Mouse (Mus musculus): ENCODE data around the gene Nf1. TPM values are rescaled to one million over a fixed set of nuclear protein-coding genes. Genes with fewer than 3 reads are reported as not detected.
"Not testable (repeated sequence)": the region's sequence is repeated elsewhere in the genome, so short reads cannot be mapped to it uniquely, and the experiment has no call there.

The Nf1 gene
- polyA plus RNA-seq (2017; shearing (Covaris generic)) = 1 to 10 TPM; 2.0 to 2.7 (median 2.4) TPM

DNA sequence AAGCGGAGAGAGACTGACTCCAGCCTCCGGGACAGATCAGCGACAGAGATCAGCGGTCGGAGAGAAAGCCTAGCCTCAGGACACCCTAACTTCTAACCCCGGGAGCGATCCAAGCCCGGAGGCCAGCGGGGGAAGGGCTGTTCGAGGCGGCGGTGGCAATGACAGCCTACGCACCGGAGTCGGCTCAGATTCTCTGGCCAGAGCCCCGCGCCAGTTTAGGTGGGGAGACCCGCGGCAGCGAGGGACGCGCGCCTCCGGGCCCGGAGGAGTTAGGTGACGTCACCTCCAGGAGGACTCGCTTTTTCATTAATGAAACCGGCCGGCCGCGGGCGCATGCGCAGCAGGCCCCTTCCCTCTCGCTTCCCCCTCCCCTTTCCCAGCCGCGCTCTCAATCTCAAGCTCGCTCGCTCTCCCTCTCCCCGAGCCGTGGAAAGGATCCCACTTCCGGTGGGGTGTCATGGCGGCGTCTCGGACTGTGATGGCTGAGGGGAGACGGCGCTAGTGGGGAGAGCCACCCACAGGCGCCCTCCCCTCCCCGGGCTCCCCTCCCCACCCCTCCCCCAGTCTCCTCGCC is at the start of gene Nf1:
Gene Nf1, plus strand, starts transcription at position 460 of the 574 bp plus-strand sequence.
- peak; percentile 70 for ATAC-seq

GRCm38 (mm10) chr11:79290473-79290872 is 49.0 kb upstream of the Nf1 start:
- no peak for ATAC-seq

- ATAC-seq = no peak
Measured at GRCm38 (mm10) chr11:79291651-79292050, 47.8 kb upstream of the Nf1 start.

GRCm38 (mm10) chr11:79292130-79292529 is 47.4 kb upstream of the Nf1 start:
- ATAC-seq = no peak

- ATAC-seq = no peak
Measured at GRCm38 (mm10) chr11:79293025-79293424, 46.5 kb upstream of the Nf1 start.

DNA sequence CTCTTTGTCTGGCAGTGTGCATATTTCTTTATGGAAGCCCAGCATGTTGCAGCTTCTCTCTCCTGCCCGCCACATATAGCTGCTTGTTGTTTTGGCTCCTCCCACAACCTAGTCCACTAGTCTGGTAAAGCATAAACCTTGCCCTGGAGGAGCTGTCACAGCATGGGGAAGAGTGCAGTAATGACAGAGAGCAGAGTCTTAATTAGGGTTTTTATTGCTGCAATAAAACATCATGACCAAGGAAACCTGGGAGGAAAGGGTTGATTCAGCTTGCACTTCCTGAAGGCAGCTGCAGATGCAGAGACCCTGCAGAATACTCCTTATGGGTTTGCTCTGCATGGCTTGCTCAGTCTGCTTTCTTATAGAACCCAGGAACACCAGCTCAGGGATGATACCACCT is 45.5 kb upstream of the Nf1 start:
- ATAC-seq = no peak

DNA sequence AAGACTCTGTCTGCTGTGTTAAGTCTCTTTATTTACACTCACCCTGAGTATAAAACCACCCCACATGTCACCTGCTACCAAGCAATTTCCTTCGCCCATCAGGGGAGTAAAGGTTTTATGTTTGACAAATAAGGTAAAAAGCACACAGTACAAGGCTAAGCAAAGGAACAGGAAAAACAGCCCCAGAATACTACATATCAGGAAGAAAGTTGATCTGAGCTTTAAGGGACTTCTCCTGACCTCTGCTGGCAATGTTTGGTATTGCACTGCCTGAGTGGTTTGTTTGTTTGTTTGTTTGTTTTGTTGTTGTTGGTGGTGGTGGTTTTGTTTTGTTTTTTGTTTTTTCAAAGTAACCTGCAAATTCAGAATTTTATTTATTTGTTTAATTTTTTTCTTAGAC is 43.3 kb upstream of the Nf1 start:
- no peak for ATAC-seq

GRCm38 (mm10) chr11:79296856-79297491 is 42.5 kb upstream of the Nf1 start, which contains the start of gene Gm9964:
Gene Gm9964 (minus strand): TSS chr11:79296906.
- no peak for ATAC-seq

- ATAC-seq = no peak
Measured at GRCm38 (mm10) chr11:79299719-79300431, 39.6 kb upstream of the Nf1 start.

DNA sequence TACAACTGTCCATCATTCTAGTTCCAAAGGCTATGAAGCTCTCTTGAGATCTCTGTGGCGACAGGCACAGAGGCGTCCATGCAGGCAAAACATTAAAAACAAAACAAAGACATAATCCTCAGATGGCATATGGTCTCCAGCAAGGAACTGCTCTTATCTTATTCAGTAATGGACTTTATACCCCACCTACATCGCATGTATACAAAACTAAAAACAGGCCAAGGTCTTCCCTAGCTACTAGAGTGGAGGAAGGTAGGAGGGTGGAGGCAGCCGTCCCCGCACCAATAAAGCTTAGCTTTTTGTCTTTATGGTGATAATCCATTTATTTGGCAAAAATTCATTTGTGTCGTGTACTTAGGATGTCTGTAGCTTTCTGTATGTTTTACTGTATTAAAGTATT is 36.4 kb upstream of the Nf1 start:
- ATAC-seq = no peak

GRCm38 (mm10) chr11:79304245-79304644 is 35.2 kb upstream of the Nf1 start:
- not testable (repeated sequence) for ATAC-seq

DNA sequence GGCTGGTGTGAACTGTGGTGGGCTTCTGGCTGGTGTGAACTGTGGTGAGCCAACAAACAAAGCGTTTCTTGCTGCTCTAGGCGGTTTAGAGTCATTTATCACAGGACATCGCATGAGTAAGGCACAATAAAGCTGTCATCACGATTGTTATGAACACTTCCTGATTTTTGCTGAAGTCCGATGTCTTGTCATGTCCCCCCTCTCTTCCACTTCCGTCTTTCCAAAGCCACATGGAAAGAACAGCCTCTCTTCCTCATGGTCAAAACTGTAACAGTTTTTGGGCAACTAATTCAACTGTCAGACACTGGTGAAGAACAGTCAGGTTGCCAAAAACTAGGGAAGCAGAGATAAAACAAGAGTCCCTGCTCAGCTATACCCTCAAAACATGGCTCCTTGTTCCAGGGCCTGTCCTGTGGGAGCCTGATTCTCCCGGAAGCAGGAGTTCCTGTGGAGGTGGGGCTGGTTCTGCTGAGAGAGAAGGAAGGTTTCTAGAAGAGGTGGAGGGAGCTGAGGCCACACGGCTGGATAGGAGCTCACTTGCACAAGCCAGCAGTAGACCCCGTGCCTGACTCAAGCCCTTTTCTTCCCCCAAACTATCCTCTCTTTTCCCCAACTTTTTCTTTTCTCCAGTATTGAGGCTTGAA is 33.7 kb upstream of the Nf1 start:
- no peak for ATAC-seq

- no peak for ATAC-seq
Measured at GRCm38 (mm10) chr11:79306510-79306909, 33.0 kb upstream of the Nf1 start.

GRCm38 (mm10) chr11:79306996-79307395 is 32.5 kb upstream of the Nf1 start:
- ATAC-seq = no peak

DNA sequence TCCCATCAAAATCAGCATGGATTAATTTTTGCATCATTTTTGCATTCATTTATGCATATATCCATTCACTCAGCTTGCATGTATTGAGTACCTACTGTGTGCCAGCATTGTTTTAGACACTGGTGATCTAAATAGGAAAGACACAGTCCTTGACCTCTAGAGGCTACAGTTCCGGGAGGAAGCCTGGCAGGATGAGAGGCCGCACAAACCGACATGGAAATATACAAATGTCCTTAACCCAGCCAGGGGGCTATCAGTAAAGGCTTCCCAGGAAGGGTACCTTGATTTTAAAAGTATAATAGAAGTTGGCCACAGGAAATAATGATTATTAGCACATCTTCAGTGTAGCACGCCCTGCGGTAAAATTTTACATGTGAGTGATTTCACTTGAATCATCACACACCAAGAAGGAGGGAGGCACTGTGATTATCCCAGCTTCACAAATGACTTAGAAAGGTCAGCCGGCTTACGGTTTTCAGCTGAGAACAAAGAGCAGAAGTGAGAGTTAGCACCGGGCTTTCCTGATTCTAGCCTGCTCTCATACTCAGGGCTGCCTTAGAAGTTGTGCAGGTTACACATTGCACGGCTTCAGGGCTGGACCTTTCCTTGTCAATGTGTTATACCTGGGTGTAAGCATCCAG is 31.8 kb upstream of the Nf1 start:
- ATAC-seq = no peak

GRCm38 (mm10) chr11:79310467-79310866 is 29.0 kb upstream of the Nf1 start:
- no peak for ATAC-seq

GRCm38 (mm10) chr11:79316807-79317345 is 22.6 kb upstream of the Nf1 start:
- no peak for ATAC-seq

DNA sequence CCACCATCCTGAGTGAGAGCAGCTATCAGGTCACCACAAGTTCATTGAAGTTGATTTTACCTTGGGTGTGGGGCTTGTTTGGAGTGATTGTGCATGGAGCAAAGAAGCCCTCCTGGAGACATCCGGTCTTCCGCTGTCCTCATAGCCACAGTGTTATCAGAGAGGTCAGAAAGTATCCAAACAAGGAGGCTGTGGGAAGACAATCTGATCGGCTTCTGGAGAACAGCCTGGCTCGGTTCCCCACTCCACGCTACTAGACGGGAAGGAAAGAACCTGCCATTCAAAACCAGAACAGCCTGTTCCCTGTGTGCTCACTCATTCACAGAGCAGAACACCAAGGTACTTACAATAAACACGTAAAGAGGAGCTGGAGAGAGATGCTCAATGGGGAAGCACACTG is 19.7 kb upstream of the Nf1 start:
- no peak for ATAC-seq

DNA sequence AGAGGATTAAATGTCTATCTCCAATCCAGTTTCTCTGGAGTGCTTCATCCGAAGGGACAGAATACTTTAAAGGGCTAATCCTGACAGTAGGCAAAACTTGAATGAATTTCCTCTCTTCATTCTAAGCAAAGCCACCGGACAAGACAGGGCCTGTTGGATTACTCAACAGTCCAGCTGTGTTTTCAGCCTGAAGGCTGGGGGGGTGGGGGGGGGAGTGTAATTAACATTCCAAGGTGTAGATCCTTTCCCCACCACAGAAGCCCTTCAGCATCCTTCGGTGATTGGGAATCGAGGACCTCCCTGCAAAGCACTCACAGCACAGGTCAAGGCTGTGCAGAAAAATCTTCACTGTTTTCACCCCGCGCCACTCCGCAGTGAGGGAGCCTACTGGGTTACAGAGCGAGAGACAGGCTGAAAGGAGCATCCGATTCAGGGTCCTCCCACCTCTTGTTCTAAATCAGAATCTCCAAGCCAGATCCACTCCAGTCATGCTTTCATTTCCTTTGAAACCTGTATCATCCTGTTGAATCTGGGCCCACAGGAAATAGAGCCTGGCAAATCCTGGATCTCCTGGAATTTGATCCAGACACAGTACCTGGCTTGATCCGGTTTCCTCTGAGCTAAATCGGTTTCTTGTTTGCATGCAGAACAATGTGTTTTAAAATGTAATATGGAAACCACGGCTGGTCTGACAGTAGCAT is 15.4 kb upstream of the Nf1 start:
- no peak for ATAC-seq

- no peak for ATAC-seq
Measured at GRCm38 (mm10) chr11:79325663-79326062, 13.8 kb upstream of the Nf1 start.

- no peak for ATAC-seq
Measured at GRCm38 (mm10) chr11:79327106-79327505, 12.4 kb upstream of the Nf1 start.

- ATAC-seq = no peak
Measured at GRCm38 (mm10) chr11:79328060-79328459, 11.4 kb upstream of the Nf1 start.
